Mouse (Mus musculus) liver, embryonic 14.5 days (tissue): Measurements from ENCODE around the gene Bco1. TPM values are rescaled to one million over a fixed set of nuclear protein-coding genes. Genes with fewer than 3 reads are reported as not detected.

Source experiments
- ATAC-seq: fragments of 200-750 bp; cut with Nextera tagmentation; 2 replicates; pipeline ENCODE4 v1.8.0; 2017; ENCODE audit warnings: moderate number of reproducible peaks, mild to moderate bottlenecking, moderate library complexity; ENCODE audit not compliant: insufficient read depth
- DNase-seq, 3 experiments: peaks; one replicate each; pipeline ENCODE4 v3.0.0-alpha.2; 2012 to 2013; ENCODE audit warnings: low read depth in 3 of 3, low spot score in 3 of 3
- H3K27ac ChIP-seq: fragments of 300-500 bp; sonication (generic); 2 replicates; pipeline ENCODE4 v1.5.1; 2014; ENCODE audit warnings: moderate library complexity, mild to moderate bottlenecking, control low read depth, inconsistent platforms
- H3K27me3 ChIP-seq: fragments of 300-500 bp; sonication (generic); 2 replicates; pipeline ENCODE4 v1.6.1; 2014; ENCODE audit warnings: mild to moderate bottlenecking, low read length, moderate library complexity; ENCODE audit not compliant: control insufficient read depth, insufficient read depth
- H3K36me3 ChIP-seq: fragments of 300-500 bp; sonication (generic); replicated peaks from 2 replicates; pipeline ENCODE4 v1.6.1; 2014; ENCODE audit warnings: low read depth; ENCODE audit not compliant: control insufficient read depth, insufficient read depth
- H3K4me1 ChIP-seq, 2 experiments: fragments of 200-500 bp in 1 of 2; fragments of 300-500 bp in 1 of 2; sonication (generic) in 1 of 2; replicated peaks; 2 replicates each; pipeline ENCODE4 v1.6.1; 2012 to 2014; ENCODE audit warnings: antibody characterized with exemption in 1 of 2, inconsistent platforms in 1 of 2, low read length in 1 of 2; ENCODE audit not compliant: control insufficient read depth in 2 of 2, insufficient read depth in 2 of 2
- H3K4me2 ChIP-seq: fragments of 300-500 bp; sonication (generic); 2 replicates; pipeline ENCODE4 v1.6.1; 2014; ENCODE audit warnings: low read depth, mild to moderate bottlenecking, control low read depth, moderate library complexity
- H3K4me3 ChIP-seq, 2 experiments: fragments of 200-500 bp in 1 of 2; fragments of 300-500 bp in 1 of 2; sonication (generic) in 1 of 2; 2 replicates each; pipeline ENCODE4 v1.5.1; 2012 to 2014; ENCODE audit warnings: low read depth in 2 of 2, low read length in 2 of 2, mild to moderate bottlenecking in 2 of 2, control low read depth in 1 of 2, inconsistent platforms in 1 of 2, moderate library complexity in 1 of 2; ENCODE audit not compliant: insufficient read depth in 1 of 2
- H3K9ac ChIP-seq: fragments of 300-500 bp; sonication (generic); replicated peaks from 2 replicates; pipeline ENCODE4 v1.6.1; 2014; ENCODE audit warnings: mild to moderate bottlenecking, control low read depth, moderate library complexity
- H3K9me3 ChIP-seq: fragments of 300-500 bp; sonication (generic); 2 replicates; pipeline ENCODE4 v1.6.1; 2016; ENCODE audit warnings: low read length, mixed read lengths; ENCODE audit not compliant: control insufficient read depth
- CTCF ChIP-seq: IDR thresholded peaks from 2 replicates; pipeline ENCODE4 v1.5.1; 2016; ENCODE audit warnings: antibody characterized with exemption, low read depth, control low read depth
- EP300 ChIP-seq: IDR thresholded peaks from 2 replicates; pipeline ENCODE4 v1.6.1; 2016; ENCODE audit warnings: antibody characterized with exemption, low read depth
- WGBS: fragments of 180-500 bp; shearing (Covaris S2); extraction: QIAGEN DNeasy Blood & Tissue Kit; methylation state at CpG from one replicate; pipeline ENCODE4 v1.1.7; 2014; ENCODE audit not compliant: insufficient replicate concordance; 5-methylcytosine and 5-hydroxymethylcytosine counted together
- polyA plus RNA-seq, 2 experiments: library from polyadenylated mRNA; depleted of rRNA in 1 of 2; stranded (reverse) in 1 of 2; unstranded in 1 of 2; fragments of >200 nt; fragmentation: Nextera tagmentation in 1 of 2; extraction: Ambion mirVana in 1 of 2; gene quantifications; 2 replicates each; pipeline versions ENCODE4 v1.2.1 to v1.2.3; 2012 to 2014

Gene Bco1
- polyA plus RNA-seq, 2 experiments, result 3.2 to 5.2 TPM

GRCm38 (mm10) chr8:117066955-117067354, 28.7 kb upstream of the Bco1 start:
- no peaks in the 10 kb centered on the region for H3K9me3 ChIP-seq
- H3K4me2 ChIP-seq, result no peak overlapping the region
- no peak overlapping the region for H3K9ac ChIP-seq
- no peaks in the 10 kb centered on the region for H3K36me3 ChIP-seq
- H3K4me1 ChIP-seq, result no peaks in the 10 kb centered on the region
- ATAC-seq (no peak), DNase-seq (no peak)
- no peaks in the 10 kb centered on the region for H3K27me3 ChIP-seq
- H3K4me3 ChIP-seq, result no peak overlapping the region
- TF ChIP-seq EP300 (no peak), CTCF (no peak)
- WGBS, result 24% methylated on average over 7 of the region's 7 CpGs
- H3K27ac ChIP-seq, result no peak overlapping the region

GRCm38 (mm10) chr8:117067396-117067795, 28.3 kb upstream of the Bco1 start:
- DNase-seq (no peak), ATAC-seq (no peak)
- Histone ChIP-seq H3K4me3 (no peak overlapping the region), H3K9ac (no peak overlapping the region), H3K27me3 (no peaks in the 10 kb centered on the region), H3K4me2 (no peak overlapping the region), H3K36me3 (no peaks in the 10 kb centered on the region), H3K4me1 (no peaks in the 10 kb centered on the region), H3K27ac (no peak overlapping the region), H3K9me3 (no peaks in the 10 kb centered on the region)
- TF ChIP-seq EP300, result no peak
- TF ChIP-seq CTCF, result no peak
- WGBS, result 74% methylated on average over 11 of the region's 11 CpGs

- Histone ChIP-seq H3K4me2 (no peak overlapping the region), H3K27me3 (no peaks in the 10 kb centered on the region), H3K4me3 (no peak overlapping the region), H3K27ac (no peak overlapping the region), H3K9ac (no peak overlapping the region), H3K9me3 (no peaks in the 10 kb centered on the region), H3K36me3 (no peaks in the 10 kb centered on the region), H3K4me1 (no peaks in the 10 kb centered on the region)
- 52% methylated on average over 13 of the region's 13 CpGs for WGBS
- no peak; the same call in 1 of the 2 replicates for ATAC-seq
- TF ChIP-seq CTCF (no peak), EP300 (no peak)
- no peak for DNase-seq
Measured at GRCm38 (mm10) chr8:117068294-117068693, 27.4 kb upstream of the Bco1 start.

GRCm38 (mm10) chr8:117069708-117070107, 25.9 kb upstream of the Bco1 start:
- DNase-seq, result no peak
- peak; percentile 65 for TF ChIP-seq CTCF
- no peak for TF ChIP-seq EP300
- Histone ChIP-seq H3K9me3 (no peaks in the 10 kb centered on the region), H3K4me2 (no peak overlapping the region), H3K27ac (no peak overlapping the region), H3K4me3 (no peak overlapping the region), H3K36me3 (no peaks in the 10 kb centered on the region), H3K4me1 (peaks cover 8% of the 10 kb centered on the region in 2 experiments), H3K27me3 (no peaks in the 10 kb centered on the region), H3K9ac (no peak overlapping the region)
- WGBS, result 47% methylated on average over 1 of the region's 1 CpGs
- no peak for ATAC-seq

GRCm38 (mm10) chr8:117074350-117075182, 21.1 kb upstream of the Bco1 start:
- peak; percentile 52 to 68 (median 62) for DNase-seq
- no peak overlapping the region for H3K9ac ChIP-seq

More at GRCm38 (mm10) chr8:117074350-117075182, 21.1 kb upstream of the Bco1 start:
- peak; percentile 85 for ATAC-seq
- Histone ChIP-seq H3K4me1 (peaks cover 12 to 34% of the 10 kb centered on the region in 2 experiments), H3K4me2 (peak overlapping the region; percentile 34), H3K36me3 (no peaks in the 10 kb centered on the region), H3K27ac (peak overlapping the region; percentile 22; the same call in 1 of the 2 replicates), H3K4me3 (no peak overlapping the region), H3K9me3 (no peaks in the 10 kb centered on the region), H3K27me3 (no peaks in the 10 kb centered on the region)
- WGBS, result 18% methylated on average over 10 of the region's 10 CpGs
- peak; percentile 82 for TF ChIP-seq EP300
- TF ChIP-seq CTCF, result no peak
